Mouse (Mus musculus): ENCODE data around the gene Adarb1.

Gene Adarb1

GRCm38 (mm10) chr10:77435343-77435742 lies 17.3 kb upstream of the Adarb1 start:
- DNase-seq (ENCODE audit: low read depth, low spot score) = no peak

GRCm38 (mm10) chr10:77434457-77435151 lies 16.5 kb upstream of the Adarb1 start:
- no peak for DNase-seq (ENCODE audit: low read depth, low spot score)

- no peak for DNase-seq (ENCODE audit: low read depth, low spot score)
Measured at GRCm38 (mm10) chr10:77434076-77434456, 16.0 kb upstream of the Adarb1 start.

- no peak for DNase-seq (ENCODE audit: low read depth, low spot score)
Measured at GRCm38 (mm10) chr10:77430771-77431170, 12.7 kb upstream of the Adarb1 start.

GRCm38 (mm10) chr10:77429921-77430320 lies 11.9 kb upstream of the Adarb1 start:
- DNase-seq (ENCODE audit: low read depth, low spot score) = no peak

GRCm38 (mm10) chr10:77427610-77428009 lies 9.5 kb upstream of the Adarb1 start:
- no peak for DNase-seq (ENCODE audit: low read depth, low spot score)

GRCm38 (mm10) chr10:77420190-77420589 lies 2.1 kb upstream of the Adarb1 start:
- DNase-seq (ENCODE audit: low read depth, low spot score) = no peak

GRCm38 (mm10) chr10:77417240-77418102 lies 599 bp downstream of the Adarb1 start:
- no peak for DNase-seq (ENCODE audit: low read depth, low spot score)

- no peak for DNase-seq (ENCODE audit: low read depth, low spot score)
Measured at GRCm38 (mm10) chr10:77416666-77417239, 1.3 kb downstream of the Adarb1 start.

- no peak for DNase-seq (ENCODE audit: low read depth, low spot score)
Measured at GRCm38 (mm10) chr10:77415867-77416266, 2.2 kb downstream of the Adarb1 start.

- DNase-seq (ENCODE audit: low read depth, low spot score) = no peak
Measured at GRCm38 (mm10) chr10:77413791-77414190, 4.3 kb downstream of the Adarb1 start.

- DNase-seq (ENCODE audit: low read depth, low spot score) = no peak
Measured at GRCm38 (mm10) chr10:77409154-77409553, 8.9 kb downstream of the Adarb1 start.

- DNase-seq (ENCODE audit: low read depth, low spot score) = no peak
Measured at GRCm38 (mm10) chr10:77408241-77408640, 9.8 kb downstream of the Adarb1 start.

- DNase-seq (ENCODE audit: low read depth, low spot score) = no peak
Measured at GRCm38 (mm10) chr10:77406486-77406885, 11.6 kb downstream of the Adarb1 start.

GRCm38 (mm10) chr10:77402463-77402862 lies 15.6 kb downstream of the Adarb1 start:
- DNase-seq (ENCODE audit: low read depth, low spot score) = no peak

GRCm38 (mm10) chr10:77401039-77401438 lies 17.0 kb downstream of the Adarb1 start:
- no peak for DNase-seq (ENCODE audit: low read depth, low spot score)

- DNase-seq (ENCODE audit: low read depth, low spot score) = no peak
Measured at GRCm38 (mm10) chr10:77399938-77400337, 18.1 kb downstream of the Adarb1 start.

- DNase-seq (ENCODE audit: low read depth, low spot score) = no peak
Measured at GRCm38 (mm10) chr10:77398082-77398481, 20.0 kb downstream of the Adarb1 start.

GRCm38 (mm10) chr10:77397056-77397642 lies 20.9 kb downstream of the Adarb1 start:
- DNase-seq (ENCODE audit: low read depth, low spot score) = no peak

- no peak for DNase-seq (ENCODE audit: low read depth, low spot score)
Measured at GRCm38 (mm10) chr10:77396015-77396414, 22.1 kb downstream of the Adarb1 start.

- DNase-seq (ENCODE audit: low read depth, low spot score) = no peak
Measured at GRCm38 (mm10) chr10:77391072-77391471, 27.0 kb downstream of the Adarb1 start.

GRCm38 (mm10) chr10:77387558-77387957 lies 30.5 kb downstream of the Adarb1 start:
- no peak for DNase-seq (ENCODE audit: low read depth, low spot score)
